Mouse (Mus musculus) MEL (cell line): Measurements from ENCODE around the gene Col4a4. TPM values are rescaled to one million over a fixed set of nuclear protein-coding genes. Genes with fewer than 3 reads are reported as not detected.

ENCODE experiments used
- DNase-seq: peaks from one replicate; pipeline ENCODE4 v3.0.0; 2011; ENCODE audit warnings: low read depth, low spot score
- H3K27ac ChIP-seq: 2 replicates; pipeline ENCODE4 v1.5.1; 2012; ENCODE audit warnings: low read depth, mild to moderate bottlenecking, control low read depth, low read length, moderate library complexity; ENCODE audit not compliant: control insufficient read depth
- H3K27me3 ChIP-seq, 2 experiments: fragments of 150-350 bp in 1 of 2; sonication (generic) in 1 of 2; 2 replicates each; pipeline ENCODE4 v1.6.1; 2012; ENCODE audit warnings: low read length in 2 of 2, mild to moderate bottlenecking in 2 of 2, improper control_type of control experiment in 1 of 2, moderate library complexity in 1 of 2; ENCODE audit not compliant: insufficient read depth in 2 of 2, control insufficient read depth in 1 of 2
- H3K36me3 ChIP-seq, 2 experiments: 2 replicates each; pipeline ENCODE4 v1.6.1; 2012 to 2014; ENCODE audit warnings: low read length in 2 of 2, improper control_type of control experiment in 1 of 2, inconsistent platforms in 1 of 2, mild to moderate bottlenecking in 1 of 2; ENCODE audit not compliant: insufficient read depth in 2 of 2, control insufficient read depth in 1 of 2
- H3K4me1 ChIP-seq, 2 experiments: fragments of 150-350 bp in 1 of 2; sonication (generic) in 1 of 2; 2 replicates each; pipeline ENCODE4 v1.6.1; 2012; ENCODE audit warnings: low read length in 2 of 2, improper control_type of control experiment in 1 of 2, mild to moderate bottlenecking in 1 of 2; ENCODE audit not compliant: insufficient read depth in 2 of 2, control insufficient read depth in 1 of 2
- H3K4me3 ChIP-seq, 2 experiments: fragments of 150-350 bp in 1 of 2; sonication (generic) in 1 of 2; 2 replicates each; pipeline ENCODE4 v1.5.1; 2012; ENCODE audit warnings: low read depth in 2 of 2, low read length in 2 of 2, mild to moderate bottlenecking in 2 of 2, moderate library complexity in 2 of 2, control low read depth in 1 of 2, improper control_type of control experiment in 1 of 2; ENCODE audit not compliant: control insufficient read depth in 1 of 2, insufficient read depth in 1 of 2
- H3K79me2 ChIP-seq: 2 replicates; pipeline ENCODE4 v1.6.1; 2012; ENCODE audit warnings: mild to moderate bottlenecking, low read length, moderate library complexity; ENCODE audit not compliant: control insufficient read depth, poor library complexity, insufficient read depth
- H3K9ac ChIP-seq: 2 replicates; pipeline ENCODE4 v1.6.1; 2012; ENCODE audit warnings: low read depth, mild to moderate bottlenecking, control low read depth, low read length, moderate library complexity; ENCODE audit not compliant: control insufficient read depth, poor library complexity, severe bottlenecking
- H3K9me3 ChIP-seq: fragments of 150-350 bp; sonication (generic); replicated peaks from 2 replicates; pipeline ENCODE4 v1.6.1; 2012; ENCODE audit warnings: mild to moderate bottlenecking, low read length, improper control_type of control experiment, moderate library complexity; ENCODE audit not compliant: insufficient read depth
- CHD1 ChIP-seq: IDR thresholded peaks from 2 replicates; pipeline ENCODE4 v1.6.1; 2012; ENCODE audit warnings: low read depth, mild to moderate bottlenecking, inconsistent platforms, low read length, improper control_type of control experiment
- E2F4 ChIP-seq: IDR thresholded peaks from 2 replicates; pipeline ENCODE4 v1.6.1; 2011; ENCODE audit warnings: low read depth, low read length, improper control_type of control experiment, borderline replicate concordance
- EP300 ChIP-seq, 2 experiments: IDR thresholded peaks; 2 replicates each; pipeline ENCODE4 v1.6.1; 2011; ENCODE audit warnings: improper control_type of control experiment in 2 of 2, low read length in 2 of 2, low read depth in 1 of 2, mild to moderate bottlenecking in 1 of 2
- ETS1 ChIP-seq: IDR thresholded peaks from 2 replicates; pipeline ENCODE4 v1.6.1; 2012; ENCODE audit warnings: low read depth, mild to moderate bottlenecking, inconsistent platforms, low read length, improper control_type of control experiment, moderate library complexity
- GATA1 ChIP-seq: IDR thresholded peaks from 2 replicates; pipeline ENCODE4 v1.6.1; 2011; ENCODE audit warnings: low read depth, low read length, improper control_type of control experiment
- HCFC1 ChIP-seq: IDR thresholded peaks from 2 replicates; pipeline ENCODE4 v1.6.1; 2012; ENCODE audit warnings: low read depth, mild to moderate bottlenecking, inconsistent platforms, low read length, improper control_type of control experiment, moderate library complexity
- KAT2A ChIP-seq: conservative IDR thresholded peaks from 2 replicates; pipeline ENCODE4 v1.6.1; 2012; ENCODE audit warnings: low read depth, low read length, improper control_type of control experiment, inconsistent platforms
- POLR2A ChIP-seq, 2 experiments: IDR thresholded peaks; 2 replicates each; pipeline ENCODE4 v1.6.1; 2011 to 2012; ENCODE audit warnings: low read length in 2 of 2, mild to moderate bottlenecking in 2 of 2, control low read depth in 1 of 2, improper control_type of control experiment in 1 of 2, low read depth in 1 of 2, moderate library complexity in 1 of 2; ENCODE audit not compliant: control insufficient read depth in 1 of 2, insufficient read depth in 1 of 2, poor library complexity in 1 of 2
- POLR2AphosphoS2 ChIP-seq: IDR thresholded peaks from 2 replicates; pipeline ENCODE4 v1.6.1; 2011; ENCODE audit warnings: low read length, improper control_type of control experiment
- RAD21 ChIP-seq: IDR thresholded peaks from 2 replicates; pipeline ENCODE4 v1.6.1; 2011; ENCODE audit warnings: mild to moderate bottlenecking, low read depth, low read length, improper control_type of control experiment
- SIN3A ChIP-seq: IDR thresholded peaks from 2 replicates; pipeline ENCODE4 v1.6.1; 2012; ENCODE audit warnings: low read length, improper control_type of control experiment, inconsistent platforms
- UBTF ChIP-seq: IDR thresholded peaks from 2 replicates; pipeline ENCODE4 v1.6.1; 2012; ENCODE audit warnings: low read depth, mild to moderate bottlenecking, inconsistent platforms, low read length, improper control_type of control experiment, moderate library complexity, borderline replicate concordance; ENCODE audit not compliant: insufficient read depth
- USF1 ChIP-seq: IDR thresholded peaks from 2 replicates; pipeline ENCODE4 v1.6.1; 2014; ENCODE audit warnings: low read depth, mild to moderate bottlenecking, inconsistent platforms, low read length, improper control_type of control experiment, moderate library complexity
- USF2 ChIP-seq, 2 experiments: IDR thresholded peaks; 2 replicates each; pipeline ENCODE4 v1.6.1; 2011 to 2012; ENCODE audit warnings: improper control_type of control experiment in 2 of 2, low read length in 2 of 2, borderline replicate concordance in 1 of 2, inconsistent platforms in 1 of 2, low read depth in 1 of 2, mild to moderate bottlenecking in 1 of 2; ENCODE audit not compliant: insufficient read depth in 1 of 2
- ZNF384 ChIP-seq: IDR thresholded peaks from 2 replicates; pipeline ENCODE4 v1.6.1; 2012; ENCODE audit warnings: low read depth, mild to moderate bottlenecking, inconsistent platforms, low read length, improper control_type of control experiment
- polyA plus RNA-seq, 2 experiments: library from polyadenylated mRNA; stranded (reverse) in 1 of 2; unstranded in 1 of 2; fragments of >175 nt in 1 of 2; fragments of >200 nt in 1 of 2; gene quantifications; 2 replicates each; pipeline versions ENCODE4 v1.2.1 to v1.2.4; 2012; ENCODE audit warnings: low replicate concordance in 2 of 2, low read depth in 1 of 2; ENCODE audit not compliant: insufficient read length in 2 of 2, insufficient read depth in 1 of 2, missing spikeins in 1 of 2
- total RNA-seq: library from RNA; depleted of rRNA; stranded (reverse); fragments of 300-350 nt; gene quantifications from 2 replicates; pipeline ENCODE4 v1.2.3, GENCODE M21; 2012; rRNA removed

Gene Col4a4
- total RNA-seq (not detected in 2 replicates), polyA plus RNA-seq (under 1 TPM in 1 of 2 experiments, not detected in 1; 0.03 TPM)

- Histone ChIP-seq H3K36me3 (no peaks in the 10 kb centered on the region; a peak in 1 of 4 replicates), H3K4me3 (no peak within 1 kb of the TSS), H3K9me3 (no peaks in the 10 kb centered on the region), H3K27ac (no peak within 1 kb of the TSS), H3K79me2 (no peaks in the 10 kb centered on the region), H3K27me3 (no peaks in the 10 kb centered on the region), H3K9ac (no peak within 1 kb of the TSS), H3K4me1 (peaks cover 4 to 12% of the 10 kb centered on the region in 2 experiments)
- TF ChIP-seq RAD21 (no peak), UBTF (no peak), KAT2A (no peak), GATA1 (no peak), USF1 (no peak), SIN3A (no peak), ETS1 (no peak), USF2 (IDR thresholded peaks at IDR 0.05; ENCODE audit: borderline replicate concordance in 1 of 2, insufficient read depth in 1 of 2, low read depth in 1 of 2, low read length in 2 of 2) (no peak), POLR2A (IDR thresholded peaks at IDR 0.05; ENCODE audit: control insufficient read depth in 1 of 2, insufficient read depth in 1 of 2, low read depth in 1 of 2, low read length in 2 of 2, poor library complexity in 1 of 2) (no peak), CHD1 (no peak), E2F4 (no peak), EP300 (IDR thresholded peaks at IDR 0.05; ENCODE audit: low read depth in 1 of 2, low read length in 2 of 2) (no peak), HCFC1 (no peak), ZNF384 (no peak)
- no peak for DNase-seq
Measured at GRCm38 (mm10) chr1:82586713-82587399, at the start of gene Col4a4, which contains the start of gene Col4a3. Gene Col4a4, minus strand, starts transcription at chr1:82586849. Gene Col4a3, plus strand, starts transcription at chr1:82586921.

GRCm38 (mm10) chr1:82636321-82636720 is 49.7 kb upstream of the Col4a4 start:
- no peaks in the 10 kb centered on the region for H3K27me3 ChIP-seq
- H3K4me3 ChIP-seq: no peak overlapping the region
- peak; percentile 48 for DNase-seq
- TF ChIP-seq POLR2AphosphoS2: no peak
- TF ChIP-seq USF1: peak; percentile 57; the same call in 1 of the 2 replicates
- H3K36me3 ChIP-seq: peaks cover 0 to 13% of the 10 kb centered on the region in 2 experiments; a peak in 2 of 4 replicates
- peaks cover 23 to 26% of the 10 kb centered on the region in 2 experiments for H3K4me1 ChIP-seq
- H3K79me2 ChIP-seq: no peaks in the 10 kb centered on the region
- no peaks in the 10 kb centered on the region for H3K9me3 ChIP-seq
- H3K27ac ChIP-seq: no peak overlapping the region
- H3K9ac ChIP-seq: no peak overlapping the region
